10 mouse cellular contexts compared by ENCODE assay signal in genomic region chr12:80065049-80065448, GRCm38 (mm10). TPM values are rescaled to one million over a fixed set of nuclear protein-coding genes. Genes with fewer than 3 reads are reported as not detected.
A peak's percentile ranks its signal among the peaks of the same experiment; 100 is the strongest.
DNase-seq lines count a peak whose midpoint lies in the region; ATAC-seq and TF ChIP-seq lines count a peak whose summit lies in the region.
"Had no signal": no experiment of that assay in that cellular context is flagged by ENCODE, and none has a peak within 500 bp of the region (broad histone marks: within the 10 kb centered on the region; RNA-seq: fewer than 3 reads in every experiment).

No protein-coding gene starts in this region.

- no peaks in the 10 kb centered on the region for H3K9me3 ChIP-seq in lung, postnatal 0 days (ENCODE audit: low read length)
- no peaks in the 10 kb centered on the region for H3K9me3 ChIP-seq in forebrain, embryonic 13.5 days (replicated peaks)
- no peaks in the 10 kb centered on the region for H3K9me3 ChIP-seq in neural tube, embryonic 15.5 days (replicated peaks)
- H3K9me3 ChIP-seq: liver, embryonic 15.5 days had no signal

- ATAC-seq in lung, postnatal 0 days = no peak
- no peak for ATAC-seq in forebrain, embryonic 13.5 days
- ATAC-seq in neural tube, embryonic 15.5 days (ENCODE audit: low FRiP score) = no peak

- no peak for TF ChIP-seq EP300 in lung, postnatal 0 days (IDR thresholded peaks at IDR 0.05)

- H3K4me2 ChIP-seq in lung, postnatal 0 days (replicated peaks; ENCODE audit: low read depth, low read length) = no peak overlapping the region
- H3K4me2 ChIP-seq in forebrain, embryonic 13.5 days = no peak overlapping the region
- H3K4me2 ChIP-seq in neural tube, embryonic 15.5 days = no peak overlapping the region
- H3K4me2 ChIP-seq: liver, embryonic 15.5 days had no signal

- H3K4me1 ChIP-seq in lung, postnatal 0 days (ENCODE audit: insufficient read depth, low read depth, low read length) = peaks cover 15% of the 10 kb centered on the region
- peaks cover 68% of the 10 kb centered on the region for H3K4me1 ChIP-seq in forebrain, embryonic 13.5 days
- peaks cover 52% of the 10 kb centered on the region for H3K4me1 ChIP-seq in neural tube, embryonic 15.5 days

- 78% methylated on average over 8 of the region's 8 CpGs for WGBS in lung, postnatal 0 days
- WGBS in forebrain, embryonic 13.5 days = 63% methylated on average over 8 of the region's 8 CpGs
- 52% methylated on average over 8 of the region's 8 CpGs for WGBS in neural tube, embryonic 15.5 days

- TF ChIP-seq CTCF in lung, postnatal 0 days (IDR thresholded peaks at IDR 0.05) = no peak

- no peaks in the 10 kb centered on the region for H3K36me3 ChIP-seq in lung, postnatal 0 days (ENCODE audit: insufficient read depth, low read length)
- H3K36me3 ChIP-seq in forebrain, embryonic 13.5 days (ENCODE audit: poor library complexity, severe bottlenecking) = no peaks in the 10 kb centered on the region
- H3K36me3 ChIP-seq in neural tube, embryonic 15.5 days = no peaks in the 10 kb centered on the region
- H3K36me3 ChIP-seq: liver, embryonic 15.5 days had no signal

- H3K9ac ChIP-seq in lung, postnatal 0 days (replicated peaks; ENCODE audit: low read depth) = no peak overlapping the region
- H3K9ac ChIP-seq in forebrain, embryonic 13.5 days = no peak overlapping the region
- no peak overlapping the region for H3K9ac ChIP-seq in neural tube, embryonic 15.5 days (replicated peaks)
- H3K9ac ChIP-seq: liver, embryonic 15.5 days had no signal

- H3K4me3 ChIP-seq in lung, postnatal 0 days (ENCODE audit: low read depth, low read length) = no peak overlapping the region
- no peak overlapping the region for H3K4me3 ChIP-seq in forebrain, embryonic 13.5 days
- H3K4me3 ChIP-seq in neural tube, embryonic 15.5 days (replicated peaks) = no peak overlapping the region
- H3K4me3 ChIP-seq: liver, embryonic 15.5 days had no signal

- no peak overlapping the region for H3K27ac ChIP-seq in lung, postnatal 0 days (ENCODE audit: low read length)
- peak overlapping the region; percentile 97 for H3K27ac ChIP-seq in forebrain, embryonic 13.5 days
- H3K27ac ChIP-seq in neural tube, embryonic 15.5 days (replicated peaks) = peak overlapping the region; percentile 80
- H3K27ac ChIP-seq: liver, embryonic 15.5 days had no signal

- no peaks in the 10 kb centered on the region for H3K27me3 ChIP-seq in lung, postnatal 0 days (replicated peaks; ENCODE audit: insufficient read depth, low read length)
- H3K27me3 ChIP-seq in forebrain, embryonic 13.5 days = no peaks in the 10 kb centered on the region
- no peaks in the 10 kb centered on the region for H3K27me3 ChIP-seq in neural tube, embryonic 15.5 days (replicated peaks)
- H3K27me3 ChIP-seq: liver, embryonic 15.5 days had no signal

- peak; percentile 35 for DNase-seq in lung, postnatal 0 days (ENCODE audit: low spot score)
- DNase-seq in lung, postnatal 4 days = no peak
- peak; percentile 44 for DNase-seq in induced T-regulatory cell, adult 2 months (ENCODE audit: low read depth)
- DNase-seq in adrenal gland, postnatal 4 days (ENCODE audit: low spot score in 2 of 2) = no peak
- no peak for DNase-seq in urinary bladder, postnatal 14 days (ENCODE audit: low spot score)
- DNase-seq in cerebellum, postnatal 10 days = no peak
- DNase-seq: cerebellum, postnatal 25 days had no signal

RNA-seq across cellular contexts. Expression of gene Zfp36l1, which starts 47.8 kb away (rescaled TPM):
- polyA plus RNA-seq in lung, postnatal 0 days (2015; fragmentation: Nextera tagmentation; extraction: Ambion mirVana) = 123 and 145 TPM in 2 replicates
- polyA plus RNA-seq in forebrain, embryonic 13.5 days (2015; fragmentation: Nextera tagmentation; extraction: Ambion mirVana) = 52.6 and 60.2 TPM in 2 replicates
- 33.6 and 54.3 TPM in 2 replicates for polyA plus RNA-seq in neural tube, embryonic 15.5 days (2015; fragmentation: Nextera tagmentation; extraction: Ambion mirVana)
- 100 to 1,000 TPM; 264 to 275 TPM for total RNA-seq in adrenal gland, postnatal 4 days (2021)

Comparison
In these comparisons a context has a peak if more than half of its experiments do, and no peak if none do; other contexts are left out.
1. DNase-seq: peak in lung, postnatal 0 days (single experiment) and induced T-regulatory cell, adult 2 months (single experiment); none in lung, postnatal 4 days (0 of 2), adrenal gland, postnatal 4 days (0 of 2), urinary bladder, postnatal 14 days (single experiment) and cerebellum, postnatal 10 days (0 of 2).